Mouse (Mus musculus): ENCODE measurements around the gene Gm17268. TPM values are rescaled to one million over a fixed set of nuclear protein-coding genes. Genes with fewer than 3 reads are reported as not detected.

Gene Gm17268
- total and polyA plus RNA-seq, 2 experiments from 2014 or later, result not detected

DNA sequence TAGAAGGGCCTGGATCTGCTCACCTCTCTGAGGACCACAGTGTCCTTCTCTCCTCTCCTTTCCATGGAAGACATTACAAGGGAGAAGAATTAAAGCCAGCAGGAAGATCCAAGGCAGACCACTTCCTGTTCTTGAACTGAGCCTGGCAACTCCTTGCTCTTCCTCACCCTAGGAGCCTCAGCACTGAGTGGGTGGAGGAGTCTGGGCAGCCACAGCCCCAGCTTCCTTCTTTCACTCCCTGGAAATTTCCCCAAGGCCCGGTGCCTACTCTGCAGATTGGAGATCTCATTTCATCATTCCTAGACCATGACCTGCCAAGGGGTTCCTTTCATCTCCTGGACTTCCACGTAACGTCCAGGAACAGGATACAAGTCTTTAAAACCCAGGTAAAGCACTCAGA is 34.6 kb upstream of the Gm17268 start:
- 83% methylated on average over 3 of the region's 3 CpGs for WGBS
- no peak for ATAC-seq (ENCODE audit: low FRiP score)
- H3K4me1 ChIP-seq (ENCODE audit: insufficient read depth, low read length), result no peaks in the 10 kb centered on the region

DNA sequence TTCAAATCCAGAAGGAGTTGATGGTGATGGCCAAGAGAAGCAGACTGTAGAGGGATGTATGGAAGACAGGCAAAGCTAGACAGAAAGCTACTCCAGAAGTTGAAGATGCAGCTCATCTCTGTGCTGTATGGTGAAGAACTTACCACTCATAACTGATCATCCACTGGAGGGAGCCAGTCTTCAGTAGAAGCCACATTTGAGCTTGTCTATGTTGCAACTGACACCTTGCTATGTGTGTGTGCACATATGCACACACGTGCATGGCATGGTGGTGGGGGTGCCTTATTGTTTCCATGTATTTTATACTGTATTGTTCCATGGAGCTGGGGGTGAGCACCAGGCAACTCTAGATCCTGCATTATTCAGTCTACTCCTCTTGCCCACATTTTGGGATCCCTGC is 34.0 kb upstream of the Gm17268 start:
- H3K4me1 ChIP-seq (ENCODE audit: insufficient read depth, low read length), result no peaks in the 10 kb centered on the region
- H3K36me3 ChIP-seq (ENCODE audit: insufficient read depth, low read length), result no peaks in the 10 kb centered on the region
- WGBS, result 70% methylated on average over 1 of the region's 1 CpGs
- H3K27me3 ChIP-seq (ENCODE audit: insufficient read depth, low read length), result no peaks in the 10 kb centered on the region
- H3K4me2 ChIP-seq (ENCODE audit: low read depth, low read length, poor library complexity, severe bottlenecking), result no peak overlapping the region
- no peak for DNase-seq (ENCODE audit: low spot score)
- TF ChIP-seq CTCF (IDR thresholded peaks at IDR 0.05), result peak; percentile 9; the same call in 1 of the 2 replicates
- no peaks in the 10 kb centered on the region for H3K9me3 ChIP-seq (ENCODE audit: low read length)
- H3K4me3 ChIP-seq (ENCODE audit: low read depth, low read length), result no peak overlapping the region
- no peak for ATAC-seq (ENCODE audit: low FRiP score)
- no peak overlapping the region for H3K27ac ChIP-seq (ENCODE audit: low read depth, low read length)
- H3K9ac ChIP-seq (replicated peaks; ENCODE audit: low read length, poor library complexity, severe bottlenecking), result no peak overlapping the region

More for the DNA sequence above, 34.6 kb upstream of the Gm17268 start:
- H3K4me2 ChIP-seq (ENCODE audit: low read depth, low read length, poor library complexity, severe bottlenecking), result no peak overlapping the region
- no peak for TF ChIP-seq CTCF (IDR thresholded peaks at IDR 0.05)
- no peaks in the 10 kb centered on the region for H3K27me3 ChIP-seq (ENCODE audit: insufficient read depth, low read length)
- no peaks in the 10 kb centered on the region for H3K9me3 ChIP-seq (ENCODE audit: low read length)
- no peak overlapping the region for H3K9ac ChIP-seq (replicated peaks; ENCODE audit: low read length, poor library complexity, severe bottlenecking)
- H3K27ac ChIP-seq (ENCODE audit: low read depth, low read length), result no peak overlapping the region
- DNase-seq (ENCODE audit: low spot score), result no peak
- H3K36me3 ChIP-seq (ENCODE audit: insufficient read depth, low read length), result no peaks in the 10 kb centered on the region
- H3K4me3 ChIP-seq (ENCODE audit: low read depth, low read length), result no peak overlapping the region

- WGBS, result 69% methylated on average over 3 of the region's 3 CpGs
- TF ChIP-seq CTCF (IDR thresholded peaks at IDR 0.05), result no peak
- no peak for DNase-seq (ENCODE audit: low spot score)
Observed at GRCm38 (mm10) chr11:82071076-82071475, 32.7 kb upstream of the Gm17268 start.

DNA sequence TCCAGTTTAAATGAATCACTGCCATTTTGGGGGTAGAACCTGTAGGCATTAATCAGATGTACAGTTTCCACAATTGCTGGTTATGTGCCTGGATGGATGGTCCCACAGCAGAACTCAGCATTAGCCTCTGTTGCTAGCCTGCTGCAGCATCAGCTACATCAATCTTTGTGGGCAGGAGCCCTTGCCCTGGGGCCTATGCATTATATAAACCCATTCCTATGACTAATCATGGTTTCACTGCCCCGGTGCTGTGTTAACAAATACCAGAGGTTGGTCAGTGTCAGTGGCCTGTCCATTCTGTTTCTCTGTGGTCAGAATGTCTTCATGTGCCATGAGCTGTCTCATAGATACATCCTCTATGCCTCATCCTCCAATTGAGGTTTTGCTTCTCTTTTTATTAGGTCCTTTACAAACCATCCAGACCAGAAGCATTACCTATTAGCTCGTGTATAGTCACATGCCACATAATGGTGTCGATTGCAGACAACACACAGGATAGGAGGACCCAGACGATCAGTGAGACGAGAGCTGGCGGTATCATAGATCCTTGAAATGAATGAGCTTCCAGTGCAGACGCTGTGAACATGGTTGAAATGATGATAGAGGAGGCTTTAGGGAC is 28.7 kb upstream of the Gm17268 start:
- WGBS, result 88% methylated on average over 7 of the region's 7 CpGs
- ATAC-seq (ENCODE audit: low FRiP score), result no peak
- H3K36me3 ChIP-seq (ENCODE audit: insufficient read depth, low read length), result no peaks in the 10 kb centered on the region

More at GRCm38 (mm10) chr11:82071076-82071475, 32.7 kb upstream of the Gm17268 start:
- Histone ChIP-seq H3K36me3 (ENCODE audit: insufficient read depth, low read length) (no peaks in the 10 kb centered on the region), H3K9me3 (ENCODE audit: low read length) (no peaks in the 10 kb centered on the region), H3K9ac (replicated peaks; ENCODE audit: low read length, poor library complexity, severe bottlenecking) (no peak overlapping the region), H3K27ac (ENCODE audit: low read depth, low read length) (no peak overlapping the region), H3K4me3 (ENCODE audit: low read depth, low read length) (no peak overlapping the region), H3K4me1 (ENCODE audit: insufficient read depth, low read length) (no peaks in the 10 kb centered on the region), H3K27me3 (ENCODE audit: insufficient read depth, low read length) (no peaks in the 10 kb centered on the region), H3K4me2 (ENCODE audit: low read depth, low read length, poor library complexity, severe bottlenecking) (no peak overlapping the region)
- ATAC-seq (ENCODE audit: low FRiP score), result no peak

DNA sequence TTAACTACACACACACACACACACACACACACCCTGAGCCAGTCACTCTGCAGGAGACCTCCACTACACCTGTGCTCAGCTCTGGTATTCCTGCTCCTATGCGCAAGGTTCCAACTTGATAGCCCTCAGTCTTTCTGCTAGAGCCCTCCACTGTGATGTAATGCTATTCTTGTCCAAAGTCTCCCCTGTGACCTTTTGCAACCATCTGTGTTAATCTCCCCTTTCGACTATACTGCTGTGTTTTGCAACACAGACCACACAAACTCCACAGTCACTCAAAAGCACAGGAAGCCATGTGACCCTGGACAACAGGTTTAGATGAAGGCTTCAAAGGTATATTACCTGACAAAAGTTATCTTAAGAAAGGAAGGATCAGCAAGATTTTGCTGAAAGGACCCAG is 25.1 kb upstream of the Gm17268 start:
- no peak for TF ChIP-seq CTCF (IDR thresholded peaks at IDR 0.05)
- 77% methylated on average over 2 of the region's 2 CpGs for WGBS
- Histone ChIP-seq H3K36me3 (ENCODE audit: insufficient read depth, low read length) (no peaks in the 10 kb centered on the region), H3K4me2 (ENCODE audit: low read depth, low read length, poor library complexity, severe bottlenecking) (no peak overlapping the region), H3K9me3 (ENCODE audit: low read length) (no peaks in the 10 kb centered on the region), H3K4me1 (ENCODE audit: insufficient read depth, low read length) (no peaks in the 10 kb centered on the region), H3K4me3 (ENCODE audit: low read depth, low read length) (no peak overlapping the region), H3K27ac (ENCODE audit: low read depth, low read length) (no peak overlapping the region), H3K9ac (replicated peaks; ENCODE audit: low read length, poor library complexity, severe bottlenecking) (no peak overlapping the region), H3K27me3 (ENCODE audit: insufficient read depth, low read length) (no peaks in the 10 kb centered on the region)
- no peak for DNase-seq (ENCODE audit: low spot score)
- ATAC-seq (ENCODE audit: low FRiP score), result no peak

More for the DNA sequence above, 28.7 kb upstream of the Gm17268 start:
- no peak for TF ChIP-seq CTCF (IDR thresholded peaks at IDR 0.05)
- no peak for DNase-seq (ENCODE audit: low spot score)
- H3K27ac ChIP-seq (ENCODE audit: low read depth, low read length), result no peak overlapping the region
- no peak overlapping the region for H3K4me2 ChIP-seq (ENCODE audit: low read depth, low read length, poor library complexity, severe bottlenecking)
- no peaks in the 10 kb centered on the region for H3K4me1 ChIP-seq (ENCODE audit: insufficient read depth, low read length)
- no peaks in the 10 kb centered on the region for H3K9me3 ChIP-seq (ENCODE audit: low read length)
- no peak overlapping the region for H3K4me3 ChIP-seq (ENCODE audit: low read depth, low read length)
- H3K27me3 ChIP-seq (ENCODE audit: insufficient read depth, low read length), result no peaks in the 10 kb centered on the region
- H3K9ac ChIP-seq (replicated peaks; ENCODE audit: low read length, poor library complexity, severe bottlenecking), result no peak overlapping the region

- Histone ChIP-seq H3K9me3 (ENCODE audit: low read length) (no peaks in the 10 kb centered on the region), H3K4me2 (ENCODE audit: low read depth, low read length, poor library complexity, severe bottlenecking) (no peak overlapping the region), H3K4me1 (ENCODE audit: insufficient read depth, low read length) (no peaks in the 10 kb centered on the region), H3K4me3 (ENCODE audit: low read depth, low read length) (no peak overlapping the region), H3K27ac (ENCODE audit: low read depth, low read length) (no peak overlapping the region), H3K27me3 (ENCODE audit: insufficient read depth, low read length) (no peaks in the 10 kb centered on the region), H3K36me3 (ENCODE audit: insufficient read depth, low read length) (no peaks in the 10 kb centered on the region), H3K9ac (replicated peaks; ENCODE audit: low read length, poor library complexity, severe bottlenecking) (no peak overlapping the region)
- DNase-seq (ENCODE audit: low spot score) (no peak), ATAC-seq (ENCODE audit: low FRiP score) (no peak)
- no peak for TF ChIP-seq CTCF (IDR thresholded peaks at IDR 0.05)
- 77% methylated on average over 3 of the region's 3 CpGs for WGBS
Observed at GRCm38 (mm10) chr11:82062226-82062625, 23.9 kb upstream of the Gm17268 start.

All from midbrain, postnatal 0 days (tissue).